Mouse (Mus musculus): ENCODE results near the gene Asic3. TPM values are rescaled to one million over a fixed set of nuclear protein-coding genes. Genes with fewer than 3 reads are reported as not detected.

Gene Asic3
- not detected in 2 replicates for total RNA-seq (2017)

DNA sequence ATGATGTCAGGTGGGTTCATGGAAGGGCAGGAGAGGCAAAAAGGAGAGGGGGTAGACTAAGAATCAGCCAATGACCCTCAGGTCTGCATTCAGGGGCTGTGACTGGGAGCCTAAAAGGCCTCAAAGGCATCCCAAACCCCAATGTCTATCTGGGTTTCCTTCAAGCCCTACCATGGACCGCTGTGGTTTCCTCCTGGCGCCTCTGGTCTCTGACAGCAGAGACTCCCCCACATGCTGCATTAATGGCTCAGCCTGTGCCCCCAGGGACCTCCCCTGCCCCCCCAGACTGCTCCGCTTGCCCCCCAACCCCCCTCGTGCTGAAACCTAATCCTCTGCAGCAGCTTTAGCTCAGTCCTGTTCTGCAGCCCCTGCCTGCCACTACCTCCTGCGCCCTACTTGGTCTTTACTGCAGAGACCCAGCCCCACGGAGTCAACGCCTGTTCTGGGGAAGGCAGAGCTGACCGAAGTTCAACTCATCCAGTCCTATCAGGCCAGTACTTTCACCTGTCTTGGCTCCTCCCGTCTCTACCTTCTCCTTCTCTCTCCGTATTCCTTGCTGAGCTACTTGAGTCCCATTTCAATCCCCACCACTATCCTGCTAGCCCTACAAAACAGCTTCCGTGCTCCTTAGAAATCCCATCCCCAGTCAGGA is at the start of gene Asic3:
TSS of gene Asic3 (plus strand) at position 351 of the 652 bp plus-strand sequence.
- peak; percentile 50 for ATAC-seq (replicated peaks; ENCODE audit: low read depth, poor library complexity, severe bottlenecking)

DNA sequence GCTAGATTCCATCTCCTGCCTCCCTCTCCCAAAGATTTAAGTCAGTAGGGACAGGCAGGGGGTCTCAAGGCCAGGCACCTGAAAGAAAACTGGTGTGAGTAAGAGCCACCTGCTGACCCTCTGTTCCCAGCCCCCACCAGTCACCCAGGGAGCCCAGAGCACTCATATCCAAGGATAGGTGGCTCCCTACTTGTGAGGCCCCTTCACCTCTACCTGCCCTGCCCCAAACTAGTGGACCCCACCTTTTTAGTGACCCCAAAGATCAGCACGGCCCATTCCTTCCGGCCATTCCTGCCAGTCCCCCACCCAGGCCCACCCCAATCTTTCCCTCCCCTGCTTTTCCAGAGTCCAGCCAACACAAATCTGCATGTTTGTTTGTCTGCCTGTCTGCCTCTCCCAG is 49.7 kb upstream of the Asic3 start:
- ATAC-seq (replicated peaks; ENCODE audit: low read depth, poor library complexity, severe bottlenecking): no peak

DNA sequence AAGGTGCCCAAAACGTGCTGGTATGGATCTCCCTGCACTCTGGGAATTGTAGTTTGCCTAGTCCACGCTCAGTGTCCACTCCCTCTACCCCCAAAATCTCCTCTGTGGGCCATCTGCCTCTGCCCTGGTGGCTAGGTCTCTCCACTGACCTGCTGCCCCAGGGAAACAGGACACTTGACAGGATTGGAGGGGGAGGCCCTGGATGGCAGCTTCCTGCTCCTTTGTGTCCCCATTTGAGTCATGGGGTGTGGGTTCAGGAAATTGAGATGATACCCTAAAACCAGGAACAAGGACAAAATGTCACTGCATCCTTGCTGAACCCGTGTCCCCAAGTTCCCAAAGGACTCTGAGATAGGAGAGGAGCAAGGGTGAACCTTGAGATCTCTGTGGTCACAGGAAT is 49.1 kb upstream of the Asic3 start:
- no peak for ATAC-seq (replicated peaks; ENCODE audit: low read depth, poor library complexity, severe bottlenecking)

DNA sequence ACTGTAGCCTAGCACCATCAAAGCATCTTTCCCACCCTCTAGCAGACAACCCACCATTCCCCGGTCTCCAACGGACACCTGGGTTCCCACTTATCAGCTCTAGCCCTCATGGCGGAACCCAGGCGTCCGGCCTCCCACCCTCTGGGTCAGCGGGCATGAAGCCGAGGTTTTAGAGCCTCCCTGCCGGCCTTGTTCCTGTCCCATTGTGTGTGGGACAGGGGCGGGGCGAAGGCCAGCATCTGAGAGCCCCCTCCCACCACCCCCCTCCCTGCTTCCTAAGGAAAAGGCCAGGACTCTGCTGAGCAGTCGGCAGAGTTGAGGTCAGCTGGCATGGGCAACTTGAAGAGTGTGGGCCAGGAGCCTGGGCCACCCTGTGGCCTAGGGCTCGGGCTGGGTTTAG is 48.7 kb upstream of the Asic3 start, which contains the start of gene Nos3:
TSS of gene Nos3 (plus strand) at position 303 of the 400 bp plus-strand sequence.
- ATAC-seq (replicated peaks; ENCODE audit: low read depth, poor library complexity, severe bottlenecking): no peak

DNA sequence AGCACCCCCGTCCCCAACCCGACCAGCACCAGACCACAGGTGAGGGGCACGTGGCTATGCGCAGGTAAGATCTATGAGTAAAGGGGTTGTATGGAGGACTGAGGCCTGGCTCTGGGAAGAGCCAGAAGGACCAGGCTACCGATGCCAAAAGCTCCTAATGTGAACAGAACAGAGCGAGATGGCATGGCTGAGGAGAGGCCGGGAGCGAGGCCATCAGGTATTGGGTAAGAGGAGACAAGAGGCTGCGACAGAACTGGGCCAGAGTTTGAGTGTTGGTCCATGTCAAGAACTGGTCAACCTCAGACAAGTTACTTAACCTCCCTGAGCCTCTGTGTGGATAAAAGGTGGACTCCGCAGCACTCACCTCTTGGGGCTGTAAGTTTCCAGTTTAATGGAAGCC is 48.2 kb upstream of the Asic3 start:
- ATAC-seq (replicated peaks; ENCODE audit: low read depth, poor library complexity, severe bottlenecking): no peak

DNA sequence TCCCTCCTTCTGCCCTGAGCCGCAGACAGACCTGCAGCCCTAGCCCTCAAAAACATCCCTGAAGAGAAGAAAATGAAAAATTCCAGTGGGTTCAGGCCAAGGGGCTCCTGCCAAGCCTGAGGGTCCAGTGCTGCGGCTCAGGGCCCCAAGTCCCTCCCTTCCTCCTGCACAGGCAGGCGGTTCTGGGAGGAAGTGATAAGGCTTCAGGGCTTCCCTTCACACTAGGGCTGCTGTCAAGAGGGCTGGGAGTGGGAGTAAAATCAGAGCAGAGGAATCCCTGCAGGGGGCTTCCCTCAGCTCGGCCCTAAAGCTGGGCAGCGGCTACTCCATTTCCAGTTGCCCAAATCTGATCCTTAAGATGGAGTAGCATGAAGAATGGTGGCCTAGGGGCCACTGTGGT is 47.7 kb upstream of the Asic3 start:
- ATAC-seq (replicated peaks; ENCODE audit: low read depth, poor library complexity, severe bottlenecking): peak; percentile 80

DNA sequence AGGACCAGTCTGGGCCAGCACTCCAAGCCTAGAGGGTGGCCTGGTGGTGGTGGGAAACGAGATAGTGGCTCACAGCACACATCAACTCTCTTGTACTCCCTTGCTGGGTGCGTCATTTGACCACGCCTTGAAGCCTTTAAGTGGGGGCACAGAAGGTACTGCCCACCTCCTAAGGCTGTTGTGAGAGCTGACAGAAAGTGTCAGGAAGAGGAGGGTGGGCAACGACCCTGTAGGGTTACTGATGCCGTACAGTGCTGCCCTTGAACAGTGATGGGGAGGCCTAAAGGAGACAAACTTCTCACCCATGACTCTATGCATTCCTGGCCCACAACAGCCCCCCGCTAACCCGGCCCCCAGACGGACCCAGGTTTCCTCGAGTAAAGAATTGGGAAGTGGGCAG is 46.8 kb upstream of the Asic3 start:
- no peak for ATAC-seq (replicated peaks; ENCODE audit: low read depth, poor library complexity, severe bottlenecking)

DNA sequence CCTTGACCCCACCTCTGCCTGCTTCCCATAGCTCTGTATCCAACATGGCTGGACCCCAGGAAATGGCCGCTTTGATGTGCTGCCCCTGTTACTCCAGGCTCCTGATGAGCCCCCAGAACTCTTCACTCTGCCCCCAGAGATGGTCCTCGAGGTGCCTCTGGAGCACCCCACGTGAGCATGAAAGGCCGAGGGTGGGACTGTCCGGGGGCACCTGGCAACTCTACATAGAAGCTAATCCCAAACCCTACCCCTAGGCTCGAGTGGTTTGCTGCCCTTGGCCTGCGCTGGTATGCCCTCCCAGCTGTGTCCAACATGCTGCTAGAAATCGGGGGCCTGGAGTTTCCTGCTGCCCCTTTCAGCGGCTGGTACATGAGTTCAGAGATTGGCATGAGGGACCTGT is 43.4 kb upstream of the Asic3 start:
- ATAC-seq (replicated peaks; ENCODE audit: low read depth, poor library complexity, severe bottlenecking): no peak

DNA sequence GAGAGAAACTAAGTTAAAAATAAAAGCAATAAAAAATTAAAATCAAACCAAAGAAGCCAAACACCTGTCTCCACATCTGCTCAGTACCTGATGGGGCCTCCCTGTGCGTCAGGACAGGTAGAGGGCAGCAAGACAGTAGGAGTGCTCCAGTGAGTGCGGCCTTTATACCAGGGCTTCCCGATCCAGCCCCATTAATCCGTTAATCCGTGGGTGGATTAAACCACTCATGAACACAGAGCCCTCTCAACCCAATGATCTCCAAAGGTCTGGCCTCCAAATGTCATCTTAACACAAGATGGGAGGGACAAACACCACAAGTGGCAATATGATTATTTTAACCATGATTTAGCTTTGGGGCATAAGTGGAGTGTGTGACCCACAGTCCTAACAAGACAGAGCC is 39.4 kb upstream of the Asic3 start:
- ATAC-seq (replicated peaks; ENCODE audit: low read depth, poor library complexity, severe bottlenecking): no peak

DNA sequence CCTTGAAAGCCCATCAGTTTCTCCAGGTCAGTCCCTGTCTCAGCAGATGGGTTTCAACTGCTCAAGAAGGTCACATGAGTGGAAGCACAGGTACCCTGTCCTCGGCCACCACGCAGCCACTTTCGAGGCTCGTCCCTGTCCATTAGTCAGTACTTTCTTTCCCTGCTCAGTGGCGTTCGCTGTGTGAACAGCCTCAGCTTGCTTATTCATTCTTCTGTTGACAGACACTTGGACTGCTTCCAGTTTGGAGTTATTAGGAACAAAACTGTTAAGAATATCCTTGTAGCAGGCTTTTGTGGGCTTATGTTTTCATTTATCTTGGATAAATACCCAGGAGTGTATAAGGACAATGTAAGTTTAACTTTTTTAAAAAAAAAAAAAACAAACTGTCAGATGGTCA is 39.0 kb upstream of the Asic3 start:
- 0 out of 2 replicates have a peak, but pooled peaks have one; percentile 29 for ATAC-seq (replicated peaks; ENCODE audit: low read depth, poor library complexity, severe bottlenecking)

DNA sequence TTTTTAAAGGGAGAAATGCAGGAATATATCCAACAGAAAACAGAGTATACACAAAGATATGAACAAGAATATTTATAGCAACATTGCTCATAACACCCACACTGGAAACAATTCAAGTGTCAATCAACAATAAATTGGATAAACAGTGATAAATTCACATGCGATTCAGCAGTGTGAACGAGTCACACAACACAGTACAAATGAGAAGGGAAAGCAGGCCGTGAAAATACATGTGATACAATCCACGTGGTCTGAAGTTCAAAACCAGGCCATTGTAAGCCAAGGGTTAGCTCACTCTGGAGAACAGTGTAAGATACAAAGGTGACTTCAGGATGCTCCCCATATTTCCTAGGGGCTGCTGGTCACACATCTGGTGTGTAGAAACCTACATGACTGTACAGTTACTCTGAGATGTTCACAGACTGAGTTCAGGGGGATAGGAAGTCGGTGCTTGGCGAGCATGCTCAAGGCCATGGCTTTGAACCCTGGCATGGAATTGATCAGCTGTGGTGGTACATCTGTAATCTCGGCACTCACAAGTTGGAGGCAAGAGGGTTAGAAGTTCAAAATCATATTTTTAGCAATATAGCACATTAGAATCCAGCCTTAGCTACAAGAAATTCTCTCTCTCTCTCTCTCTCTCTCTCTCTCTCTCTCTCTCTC is 38.4 kb upstream of the Asic3 start:
- ATAC-seq (replicated peaks; ENCODE audit: low read depth, poor library complexity, severe bottlenecking): no peak

DNA sequence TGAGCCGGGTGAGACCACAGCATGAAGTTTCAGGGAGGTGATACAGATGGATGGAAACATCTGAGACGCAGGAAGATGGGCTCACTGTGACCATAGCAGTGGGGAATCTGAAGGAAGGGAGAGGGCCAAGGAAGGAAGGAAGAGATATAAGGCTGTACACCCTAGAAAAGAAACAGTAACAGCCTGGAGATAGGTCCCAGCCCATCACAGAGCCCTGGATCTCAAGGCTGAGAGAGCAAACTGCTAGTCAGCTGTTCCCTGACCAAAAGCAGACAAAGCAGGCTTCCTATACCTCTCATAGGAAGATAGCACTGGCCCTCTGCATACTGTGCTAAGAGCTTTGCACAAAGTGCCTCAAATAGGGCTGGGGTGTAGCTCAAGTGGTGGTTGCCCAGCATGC is 34.5 kb upstream of the Asic3 start:
- no peak for ATAC-seq (replicated peaks; ENCODE audit: low read depth, poor library complexity, severe bottlenecking)

DNA sequence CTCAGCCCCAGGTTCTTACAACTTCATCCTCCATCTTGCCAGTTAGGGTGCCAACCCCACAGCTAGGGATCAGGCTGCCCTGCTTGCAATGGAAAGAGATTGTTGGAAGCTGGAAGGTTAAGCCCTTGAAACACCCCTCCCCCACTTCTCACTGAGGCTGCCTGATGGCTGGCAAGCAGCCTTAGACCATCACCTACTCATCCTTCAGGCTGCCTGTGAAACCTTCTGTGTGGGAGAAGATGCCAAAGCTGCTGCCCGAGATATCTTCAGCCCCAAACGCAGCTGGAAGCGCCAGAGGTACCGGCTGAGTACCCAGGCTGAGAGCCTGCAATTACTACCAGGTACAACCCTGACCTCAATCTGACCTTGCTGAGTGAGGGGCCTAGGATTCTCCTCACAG is 33.7 kb upstream of the Asic3 start:
- no peak for ATAC-seq (replicated peaks; ENCODE audit: low read depth, poor library complexity, severe bottlenecking)

DNA sequence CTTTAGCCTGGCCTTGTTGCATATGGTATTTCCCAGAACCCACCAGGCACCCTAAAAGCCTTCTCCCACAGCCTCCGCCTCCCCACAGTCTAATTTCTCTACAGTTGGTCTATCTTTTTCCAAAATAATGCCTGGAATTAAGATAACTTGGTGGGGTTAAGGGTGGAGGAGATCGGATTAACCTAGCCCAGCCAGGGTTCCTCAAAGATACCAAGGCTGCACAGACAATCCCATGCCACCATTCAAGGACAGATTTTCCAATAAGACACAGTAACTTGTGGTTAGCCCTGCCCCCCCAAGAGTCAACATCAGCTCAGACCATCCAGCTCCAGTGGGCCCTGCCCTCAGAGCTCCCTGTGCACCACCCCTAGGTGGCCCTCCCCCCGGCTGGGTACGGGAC is 32.7 kb upstream of the Asic3 start:
- no peak for ATAC-seq (replicated peaks; ENCODE audit: low read depth, poor library complexity, severe bottlenecking)

DNA sequence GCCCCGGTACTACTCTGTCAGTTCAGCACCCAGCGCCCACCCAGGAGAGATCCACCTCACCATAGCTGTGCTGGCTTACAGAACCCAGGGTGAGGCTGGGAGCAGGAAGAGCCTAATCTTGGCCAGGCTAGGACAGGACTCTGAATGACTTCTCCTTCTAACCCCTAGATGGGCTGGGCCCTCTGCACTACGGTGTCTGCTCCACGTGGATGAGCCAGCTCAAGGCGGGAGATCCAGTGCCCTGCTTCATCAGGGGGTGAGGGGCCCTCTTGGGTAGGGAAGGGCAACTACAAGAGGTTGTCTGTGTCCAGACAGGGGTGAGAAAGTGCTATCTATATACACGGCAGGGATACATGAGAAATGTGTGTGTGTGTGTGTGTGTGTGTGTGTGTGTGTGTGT is 31.7 kb upstream of the Asic3 start:
- no peak for ATAC-seq (replicated peaks; ENCODE audit: low read depth, poor library complexity, severe bottlenecking)

DNA sequence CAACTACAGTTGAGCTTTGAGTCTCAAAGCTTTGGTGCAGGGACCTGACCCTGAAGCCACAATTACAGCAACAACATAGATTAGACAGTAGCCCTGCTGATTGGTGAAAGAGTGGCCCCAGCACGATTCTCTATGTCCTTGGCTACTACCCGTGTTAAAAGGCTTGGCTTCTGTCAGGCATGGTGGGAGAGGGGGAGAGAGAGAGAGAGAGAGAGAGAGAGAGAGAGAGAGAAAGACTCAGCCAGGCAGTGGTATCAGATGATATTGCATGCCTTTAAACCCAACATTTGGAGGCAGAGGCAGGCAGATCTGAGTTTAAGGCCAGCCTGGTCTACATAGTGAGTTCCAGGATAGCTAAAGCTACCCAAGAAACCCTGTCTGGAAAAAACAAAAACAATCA is 31.2 kb upstream of the Asic3 start:
- ATAC-seq (replicated peaks; ENCODE audit: low read depth, poor library complexity, severe bottlenecking): no peak

DNA sequence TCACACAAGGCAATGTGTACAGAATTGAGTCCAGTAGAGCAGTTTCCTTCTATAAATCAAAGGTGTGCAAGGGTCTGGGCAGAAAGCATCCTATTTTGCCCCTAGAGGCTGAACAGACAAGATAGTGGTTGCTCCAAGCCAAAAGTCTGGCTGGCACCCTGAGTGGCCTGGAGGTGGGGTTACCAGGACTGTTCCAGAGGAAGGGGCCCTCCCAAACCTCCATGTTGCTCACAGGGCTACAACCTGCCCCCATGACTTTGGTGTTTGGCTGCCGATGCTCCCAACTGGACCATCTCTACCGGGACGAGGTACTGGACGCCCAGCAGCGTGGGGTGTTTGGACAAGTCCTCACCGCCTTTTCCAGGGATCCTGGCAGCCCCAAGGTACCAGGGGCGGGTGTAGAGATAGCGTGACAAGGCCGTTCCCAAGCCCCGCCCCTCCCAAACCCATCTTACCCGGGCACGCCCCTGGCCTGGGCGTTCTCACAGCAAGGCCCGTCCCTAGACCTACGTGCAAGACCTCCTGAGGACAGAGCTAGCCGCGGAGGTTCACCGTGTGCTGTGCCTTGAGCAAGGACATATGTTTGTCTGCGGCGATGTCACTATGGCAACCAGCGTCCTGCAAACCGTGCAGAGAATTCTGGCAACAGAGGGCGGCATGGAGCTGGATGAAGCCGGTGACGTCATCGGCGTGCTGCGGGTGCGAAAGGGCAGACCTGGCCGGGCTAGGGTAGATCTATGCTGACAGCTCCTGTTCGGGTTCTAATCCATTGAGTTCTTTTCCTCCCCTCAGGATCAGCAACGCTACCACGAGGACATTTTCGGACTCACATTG is 29.9 kb upstream of the Asic3 start:
- peak; percentile 78 for ATAC-seq (replicated peaks; ENCODE audit: low read depth, poor library complexity, severe bottlenecking)

DNA sequence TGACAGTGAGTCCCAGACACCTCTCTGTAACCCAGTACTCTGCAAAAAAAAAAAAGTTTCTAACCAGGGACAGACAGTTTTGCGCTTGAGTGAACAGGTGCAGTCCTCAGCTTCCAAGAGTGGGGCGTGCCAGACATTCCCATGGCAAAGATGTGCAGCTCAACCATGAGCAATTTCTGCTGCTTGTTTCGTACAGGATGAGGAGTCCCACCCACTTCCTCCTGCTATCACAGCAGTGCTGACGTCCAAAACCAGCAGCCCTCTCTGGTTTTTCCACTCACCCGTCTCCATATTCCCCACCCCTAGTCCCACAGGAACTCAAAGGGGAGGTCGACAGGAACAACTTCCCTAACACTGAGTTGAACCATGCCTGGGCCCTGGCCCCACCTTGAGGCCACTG is 28.8 kb upstream of the Asic3 start:
- ATAC-seq (replicated peaks; ENCODE audit: low read depth, poor library complexity, severe bottlenecking): peak; percentile 45

DNA sequence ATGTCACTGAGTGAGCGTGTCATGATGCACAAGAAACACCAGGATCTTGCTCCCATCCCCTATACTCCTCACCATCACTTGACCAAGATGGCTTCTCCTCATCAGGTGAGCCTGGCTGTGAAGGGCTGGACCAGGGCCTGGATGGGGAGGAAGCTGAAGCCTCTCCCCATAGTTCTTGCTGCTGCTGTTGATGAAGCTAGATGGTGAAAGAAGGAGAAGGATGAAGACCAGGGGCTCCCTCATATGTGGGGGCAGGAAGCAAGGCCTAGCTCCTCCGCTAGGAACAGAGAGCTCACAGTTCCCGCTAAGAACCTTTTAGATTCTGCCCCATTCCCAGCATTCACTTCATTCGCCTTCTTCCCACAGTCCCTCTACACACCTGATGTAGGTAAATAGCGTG is 27.8 kb upstream of the Asic3 start:
- no peak for ATAC-seq (replicated peaks; ENCODE audit: low read depth, poor library complexity, severe bottlenecking)

DNA sequence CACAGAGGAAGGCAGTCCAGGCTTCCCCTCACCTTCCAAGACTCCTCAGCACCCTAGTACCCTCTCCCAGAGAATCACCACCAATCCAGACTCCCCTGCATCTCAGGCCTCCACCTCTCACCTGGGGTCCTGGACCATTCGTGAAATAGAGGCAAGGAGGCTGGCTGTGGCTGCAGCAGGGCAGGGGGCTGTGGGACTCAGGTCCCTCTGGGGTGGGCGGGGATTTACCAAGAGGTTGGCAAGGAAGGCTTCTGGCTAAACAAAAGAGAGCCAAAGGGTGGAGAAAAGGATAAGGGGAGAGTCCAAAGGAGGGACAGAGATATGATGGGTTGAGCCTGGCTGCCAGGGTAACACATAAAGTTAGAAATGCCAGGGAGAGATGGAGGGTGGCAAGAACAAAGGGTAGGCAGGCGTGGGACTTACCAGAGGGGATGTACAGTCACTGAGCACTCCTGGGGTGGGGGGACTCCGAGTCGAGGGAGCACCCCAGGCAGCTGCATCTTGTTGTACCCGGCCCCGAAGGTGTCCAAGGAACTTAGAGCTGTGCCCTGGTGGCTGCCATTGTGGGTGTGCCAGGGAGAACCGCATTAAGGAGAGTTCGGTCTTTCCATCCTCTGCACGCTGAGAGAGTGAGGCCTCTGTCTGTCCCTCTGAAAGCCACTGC is 27.2 kb upstream of the Asic3 start:
- ATAC-seq (replicated peaks; ENCODE audit: low read depth, poor library complexity, severe bottlenecking): no peak

Data from common myeloid progenitor, adult 5-6 weeks (primary cell).